Mouse (Mus musculus) E14TG2a.4 (cell line): ENCODE results near the gene Gpr37.

ENCODE experiments used
- CTCF ChIP-seq: conservative IDR thresholded peaks from 2 replicates; pipeline ENCODE4 v1.5.1; 2014; ENCODE audit warnings: low read length
- NANOG ChIP-seq: IDR thresholded peaks from 2 replicates; pipeline ENCODE4 v1.6.1; 2014; ENCODE audit warnings: borderline replicate concordance, low read length, mixed read lengths
- POU5F1 ChIP-seq: IDR thresholded peaks from 2 replicates; pipeline ENCODE4 v1.6.1; 2014; ENCODE audit warnings: low read length, borderline replicate concordance

DNA sequence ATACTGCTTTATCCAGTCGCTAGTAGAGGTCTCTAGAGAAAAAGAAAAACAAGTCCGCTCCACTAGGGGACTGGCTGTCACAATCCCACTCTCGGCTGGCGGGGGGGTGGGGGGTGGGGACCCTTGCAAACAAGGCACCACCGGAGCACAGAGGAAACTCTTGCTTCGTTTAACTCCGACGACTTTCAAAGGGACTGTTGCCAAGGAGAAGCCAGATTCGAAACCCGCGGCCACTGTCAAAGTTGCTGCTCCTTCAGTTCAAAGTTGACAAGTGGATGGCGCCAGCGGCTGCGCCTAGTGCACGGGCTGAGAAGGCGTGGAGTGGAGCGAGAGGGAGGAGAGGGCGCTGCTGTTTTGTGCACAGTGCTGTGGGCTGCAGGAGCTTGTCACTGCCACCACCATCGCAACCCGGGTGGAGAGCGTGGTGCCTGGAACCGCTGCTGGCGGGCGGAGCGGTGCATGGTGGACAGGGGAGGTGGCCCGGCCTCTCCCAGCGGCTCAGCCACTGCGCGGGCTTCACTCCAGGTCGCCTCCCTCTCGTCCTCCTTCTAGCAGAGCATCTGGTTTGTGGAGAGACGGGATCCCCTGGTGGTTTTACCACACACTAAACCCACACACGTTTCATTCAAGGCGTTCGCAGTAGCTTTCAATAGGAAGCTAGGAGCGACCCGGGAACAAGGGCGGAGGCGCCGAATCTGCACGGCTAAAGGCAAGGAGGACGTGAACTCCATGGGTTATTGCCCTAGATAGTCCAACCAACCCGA lies 827 bp downstream of the Gpr37 start:
- TF ChIP-seq CTCF (no peak), POU5F1 (no peak), NANOG (no peak)
